Mouse (Mus musculus): ENCODE results near the gene Ets1.

The Ets1 gene

DNA sequence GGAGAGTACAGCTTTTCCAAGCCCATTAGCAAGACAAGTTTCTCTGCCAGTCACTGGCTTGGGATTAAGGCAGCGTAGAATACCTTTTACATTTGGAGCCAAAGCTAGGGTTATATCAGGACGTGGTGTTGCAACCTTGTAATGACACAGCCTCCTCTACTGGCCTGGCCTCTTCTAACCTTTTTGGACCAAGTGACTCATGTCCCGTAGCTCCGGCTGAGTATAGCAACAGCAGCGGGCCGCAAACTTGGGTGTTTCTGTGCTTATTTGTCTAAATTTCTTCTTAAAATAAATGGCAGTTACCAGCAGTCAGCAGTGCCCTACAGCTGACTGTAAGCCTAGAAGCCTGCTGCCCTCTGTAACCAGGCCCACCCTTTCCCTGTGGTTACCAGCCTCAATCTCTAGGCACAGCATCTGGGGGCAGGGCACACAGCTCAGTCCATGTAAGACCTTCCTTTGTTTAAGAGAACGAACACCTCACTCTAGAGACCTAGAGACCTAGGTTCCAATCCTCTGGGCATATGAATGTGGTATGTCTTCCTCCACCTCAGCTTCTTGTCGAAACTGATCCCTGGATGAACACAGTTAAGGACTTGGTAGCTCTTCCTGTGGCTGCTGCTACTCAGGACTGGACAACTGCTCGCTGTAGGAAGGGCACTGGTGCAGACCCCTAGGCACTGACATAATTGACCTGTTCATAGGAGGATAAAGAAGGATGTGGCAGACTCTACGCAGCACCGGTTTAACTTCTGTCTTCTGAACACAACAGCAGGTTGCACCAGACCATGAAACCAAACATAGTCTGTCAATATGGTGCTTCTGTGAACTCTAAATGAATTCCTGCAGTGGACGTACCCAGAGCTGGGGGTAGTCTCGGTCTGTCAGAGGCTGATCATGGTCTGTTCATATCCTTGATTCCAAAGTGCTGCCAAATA lies 94.9 kb downstream of the Ets1 start:
- no peak for DNase-seq (ENCODE audit: low spot score in 2 of 2)

DNA sequence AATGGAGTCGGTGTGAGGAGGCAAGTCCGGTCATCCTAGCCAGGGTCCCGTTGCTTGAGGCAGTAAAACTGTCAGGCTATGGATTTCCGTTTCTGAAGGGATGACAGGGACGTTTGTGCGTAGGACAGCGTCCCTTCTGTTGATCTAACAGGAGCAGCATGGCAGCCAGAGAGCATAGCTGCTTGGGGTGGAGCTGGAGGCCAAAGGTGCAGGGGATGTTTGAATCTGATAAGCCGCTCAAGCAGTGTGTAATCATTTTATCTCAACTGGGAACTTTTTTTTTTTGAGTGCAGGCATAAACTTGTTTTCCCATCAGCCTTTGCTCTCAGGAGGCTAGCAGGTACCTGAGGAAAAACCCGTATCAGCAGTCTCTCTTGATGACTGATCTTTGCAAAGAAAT lies 95.8 kb downstream of the Ets1 start:
- DNase-seq (ENCODE audit: low spot score in 2 of 2), result no peak

DNA sequence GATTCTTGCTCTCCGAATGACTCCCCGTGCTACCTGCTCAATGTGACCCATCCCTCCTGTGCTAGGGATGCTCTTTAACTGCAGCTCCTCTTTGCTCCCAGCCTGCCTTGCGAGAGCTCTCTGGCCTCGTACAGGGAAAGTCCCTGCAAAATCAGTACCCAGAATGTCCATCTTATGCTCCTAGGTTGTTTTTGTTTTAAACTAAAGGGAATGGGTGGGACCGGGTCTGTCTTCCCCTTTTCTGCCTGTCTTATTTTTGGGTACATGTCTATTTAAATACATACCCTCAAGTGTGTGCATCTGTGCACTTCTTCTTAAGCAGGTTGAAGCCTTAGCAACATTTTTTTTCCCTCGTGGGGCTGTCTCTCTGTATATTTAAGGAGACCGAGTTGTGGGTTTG lies 99.0 kb downstream of the Ets1 start:
- no peak for DNase-seq (ENCODE audit: low spot score in 2 of 2)

DNA sequence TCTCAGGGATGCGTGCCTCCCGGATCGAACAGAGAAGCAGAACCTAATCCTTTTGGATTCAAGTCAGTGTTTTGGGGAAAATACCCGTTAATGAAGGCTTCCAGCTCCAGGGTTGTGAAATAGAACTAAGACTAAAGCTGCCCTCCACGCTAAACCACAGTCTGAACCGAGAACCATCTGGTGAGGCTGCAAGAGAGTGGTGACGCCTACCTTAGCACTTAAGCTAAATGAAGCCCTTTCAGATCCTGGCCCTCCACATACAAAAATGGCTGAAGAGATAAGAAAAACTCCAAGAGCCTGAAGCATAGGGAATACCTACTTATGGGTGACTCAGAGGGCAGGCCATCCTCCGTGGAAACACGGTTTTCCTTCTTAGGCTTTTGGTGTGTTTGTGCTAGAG lies 100.0 kb downstream of the Ets1 start:
- DNase-seq (ENCODE audit: low spot score in 2 of 2), result no peak

DNA sequence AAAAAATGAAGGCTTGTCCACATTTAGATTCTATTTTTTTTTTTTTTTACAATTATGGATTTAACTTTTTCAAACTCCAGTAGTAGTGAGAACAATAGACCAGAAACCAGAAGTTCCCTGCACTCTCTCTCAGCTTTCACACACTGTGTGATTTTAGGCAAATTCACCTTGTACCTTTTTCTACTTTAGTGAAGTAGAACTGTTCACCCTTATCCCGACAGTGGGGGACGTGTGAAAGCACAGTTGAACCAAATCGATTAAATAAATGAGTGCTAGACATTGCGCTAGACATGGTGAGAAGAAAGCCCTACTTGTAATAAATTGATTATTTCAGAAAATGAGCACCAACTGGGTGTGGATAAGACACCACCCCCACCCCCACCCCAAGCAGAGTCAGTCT lies 104.0 kb downstream of the Ets1 start:
- DNase-seq (ENCODE audit: low spot score in 2 of 2), result no peak

DNA sequence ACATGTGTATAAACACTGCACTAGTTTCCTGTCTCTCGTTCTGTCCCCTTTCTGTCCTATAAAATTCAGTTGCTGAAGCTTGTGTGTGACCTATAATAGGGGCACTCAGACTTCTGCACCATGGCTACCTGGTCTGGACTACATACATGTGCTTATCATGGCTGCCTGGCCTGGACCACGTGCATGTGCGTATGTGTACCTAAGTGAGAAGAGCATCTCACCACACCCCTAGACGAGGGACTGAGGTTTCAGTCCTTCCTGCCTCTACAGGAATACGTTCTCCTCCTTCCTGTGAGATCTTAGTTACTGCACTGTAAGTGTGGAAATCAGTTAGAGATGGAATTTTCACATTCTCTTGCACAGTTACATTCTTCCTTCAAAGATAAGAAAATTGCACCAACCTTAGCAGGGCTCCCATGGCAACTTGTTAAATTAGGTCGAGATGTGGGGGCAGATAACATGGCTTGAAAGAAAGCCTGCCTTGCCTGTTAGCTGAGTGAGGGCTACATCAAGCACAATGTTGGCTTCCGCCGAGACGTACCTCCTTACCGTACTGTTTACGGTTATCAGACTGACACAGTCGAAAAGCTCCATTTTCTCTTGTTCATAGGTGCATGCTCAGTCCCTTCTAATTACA lies 104.8 kb downstream of the Ets1 start:
- DNase-seq (ENCODE audit: low spot score in 2 of 2), result no peak

DNA sequence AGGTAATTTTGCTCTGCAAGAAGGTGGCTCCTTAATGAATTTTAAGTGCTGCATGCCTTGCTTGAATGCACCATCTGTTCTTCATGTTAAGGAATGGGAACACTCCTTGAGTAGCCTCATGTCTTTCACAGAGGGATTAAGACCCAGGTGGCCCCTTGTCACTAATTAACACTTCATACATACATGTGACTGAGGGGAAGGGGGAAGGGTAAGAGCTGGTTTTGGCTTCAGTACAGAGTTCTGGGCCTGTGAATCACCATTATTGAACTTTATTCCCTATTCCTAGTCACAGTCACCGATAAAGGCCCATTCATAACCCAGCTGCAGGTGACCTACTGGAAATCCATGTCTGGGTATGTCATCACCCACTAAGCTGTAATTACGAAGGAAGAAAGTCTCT lies 105.7 kb downstream of the Ets1 start:
- no peak for DNase-seq (ENCODE audit: low spot score in 2 of 2)

DNA sequence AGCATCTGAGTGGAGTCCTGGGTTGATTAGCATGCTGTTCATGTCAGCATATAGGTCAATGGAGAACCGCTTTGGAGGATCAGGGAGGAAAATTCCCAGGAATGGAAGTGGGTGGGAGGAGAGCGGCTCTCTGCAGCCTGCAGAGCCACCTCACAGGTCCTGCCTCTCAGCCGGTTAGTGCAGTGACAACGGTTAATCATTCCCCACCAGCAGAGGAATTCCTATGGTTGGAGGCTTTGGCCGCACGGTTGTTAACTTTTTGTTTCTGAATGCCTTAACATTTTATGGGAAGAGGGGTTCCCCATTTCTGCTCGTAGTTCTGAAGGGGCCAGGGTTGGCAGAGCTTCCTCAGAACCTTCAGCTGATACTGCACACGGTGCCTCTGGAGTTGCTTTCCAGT lies 107.1 kb downstream of the Ets1 start:
- no peak for DNase-seq (ENCODE audit: low spot score in 2 of 2)

DNA sequence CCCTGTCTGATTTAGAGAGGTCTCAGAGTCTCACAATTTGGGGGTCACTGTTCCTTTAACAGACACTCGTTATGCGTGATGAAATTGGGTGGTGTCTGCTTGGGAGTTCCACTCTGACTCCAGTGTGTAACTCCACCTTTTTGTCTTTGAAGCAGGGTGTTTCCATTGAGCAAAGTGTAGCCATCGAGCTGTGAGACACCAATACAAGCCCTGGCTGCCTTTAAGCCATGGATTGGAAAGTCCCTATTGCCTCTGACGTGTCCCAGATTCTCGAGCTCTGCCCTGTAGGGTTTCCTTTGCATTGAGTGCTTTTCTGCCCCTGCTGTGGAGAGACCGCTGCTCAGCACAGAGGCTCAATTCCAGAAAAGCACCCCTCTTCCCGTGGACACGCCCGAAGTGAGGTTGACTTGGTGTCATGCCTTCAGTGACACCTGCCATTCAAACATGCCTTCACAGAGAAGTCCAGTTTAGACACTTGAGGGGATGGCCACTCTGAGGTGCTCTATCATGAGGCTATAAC lies 107.7 kb downstream of the Ets1 start:
- no peak for DNase-seq (ENCODE audit: low spot score in 2 of 2)

DNA sequence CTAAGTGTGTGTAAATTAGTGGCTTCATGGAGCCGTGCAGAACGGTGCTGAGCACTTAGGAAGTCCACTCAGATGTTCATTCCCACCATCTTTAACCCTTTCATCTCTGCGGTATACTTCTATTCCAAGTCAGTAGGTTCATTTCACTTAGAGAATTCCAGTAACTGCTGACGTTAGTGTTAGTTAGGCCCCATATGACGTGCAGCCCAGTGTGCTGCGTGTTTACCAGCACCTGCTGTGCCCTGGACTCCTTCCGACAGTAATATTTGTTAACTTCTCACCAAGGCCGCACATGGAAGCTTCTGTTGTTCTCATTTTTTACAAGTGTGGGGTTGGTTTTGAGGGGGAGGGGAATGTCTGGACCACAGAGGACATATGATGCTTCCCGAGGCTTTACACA lies 108.3 kb downstream of the Ets1 start:
- no peak for DNase-seq (ENCODE audit: low spot score in 2 of 2)

DNA sequence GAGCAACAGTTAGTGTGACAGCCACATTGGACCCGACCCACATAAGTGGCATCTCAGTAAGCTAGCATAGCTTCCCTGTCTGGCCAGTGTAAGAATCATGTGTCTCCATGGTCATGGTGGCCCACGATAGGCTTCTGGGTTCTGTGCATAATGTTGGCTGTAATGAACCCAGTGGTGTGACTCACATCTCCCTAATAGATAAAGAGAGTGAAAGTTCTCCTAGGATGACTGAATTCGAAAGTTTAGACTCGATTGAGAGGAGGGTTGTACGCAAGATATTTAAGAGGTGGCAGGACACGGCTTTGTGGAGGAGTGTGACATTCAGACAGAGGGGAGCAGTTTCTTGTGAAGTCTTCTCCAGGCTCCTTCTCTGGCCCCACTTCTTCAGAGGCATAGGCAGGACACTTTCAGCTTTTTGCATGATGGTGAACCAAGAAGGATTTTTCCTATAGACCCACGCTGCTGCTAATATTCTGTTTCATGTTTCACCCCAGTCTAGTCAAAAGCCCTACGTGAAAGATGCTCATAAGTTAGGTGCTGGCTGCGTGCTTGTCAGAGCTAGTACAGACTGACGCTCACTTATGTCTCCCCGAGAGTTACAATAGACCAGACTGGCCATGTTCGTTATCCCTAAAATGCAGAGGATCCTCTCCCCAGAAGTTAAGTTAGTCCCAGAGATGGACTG lies 109.2 kb downstream of the Ets1 start:
- DNase-seq (ENCODE audit: low spot score in 2 of 2), result no peak

DNA sequence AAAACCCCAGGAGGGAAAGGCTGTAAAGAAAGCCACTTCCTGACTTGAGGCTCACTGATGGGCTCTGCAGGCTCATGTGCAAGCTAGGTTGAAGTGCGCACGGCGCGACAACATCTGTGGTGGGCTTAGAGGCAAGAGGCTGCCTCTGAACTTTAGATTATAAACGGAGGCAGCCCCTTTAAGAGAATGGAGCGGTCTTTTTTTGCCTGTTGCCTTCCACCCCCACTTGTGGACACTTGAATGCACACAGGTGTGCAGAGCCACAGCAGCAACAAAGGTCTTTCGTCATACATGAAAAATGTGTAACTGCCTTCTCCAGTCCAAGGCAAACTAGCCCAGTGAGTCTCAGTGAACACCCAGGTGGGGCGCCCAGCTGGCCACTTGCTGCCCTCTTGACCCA lies 110.0 kb downstream of the Ets1 start:
- no peak for DNase-seq (ENCODE audit: low spot score in 2 of 2)

DNA sequence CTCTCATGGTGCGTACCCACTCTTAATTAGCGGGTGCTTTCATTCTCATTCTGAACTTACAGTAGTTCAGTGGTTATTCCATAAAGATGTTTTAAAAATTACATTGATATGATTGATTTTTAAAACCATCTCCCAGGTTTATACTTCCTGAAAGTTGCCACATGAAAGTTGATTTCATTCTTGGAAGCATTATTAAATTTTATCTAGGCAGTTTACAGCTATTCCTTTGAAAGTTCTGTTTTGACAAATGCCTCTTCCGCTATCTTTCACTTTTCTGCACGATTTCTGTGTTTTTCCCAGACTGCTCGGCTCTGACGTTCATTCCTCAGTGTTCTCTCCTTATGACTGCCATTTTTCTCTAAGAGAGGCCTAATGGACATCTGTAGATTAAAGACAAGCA lies 110.6 kb downstream of the Ets1 start:
- DNase-seq (ENCODE audit: low spot score in 2 of 2), result no peak

DNA sequence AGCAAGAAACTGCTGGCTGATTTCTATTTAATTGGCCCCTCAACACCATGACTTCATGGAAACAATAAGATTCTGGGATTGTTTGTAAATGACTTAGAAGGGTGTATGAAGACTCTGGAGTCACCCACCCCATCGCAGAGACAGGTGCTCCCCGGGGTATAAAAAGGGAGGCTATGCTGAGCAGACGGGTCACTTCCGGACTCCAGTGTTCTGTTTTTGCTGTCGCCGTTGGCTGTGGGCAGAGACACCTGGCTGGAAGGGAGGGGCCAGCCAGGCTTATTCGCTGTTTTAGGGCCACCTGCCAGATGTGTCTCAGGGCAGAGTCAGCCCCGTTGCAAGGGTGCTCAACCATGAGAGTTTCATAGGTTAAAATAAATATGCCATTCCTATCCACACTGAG lies 111.6 kb downstream of the Ets1 start:
- DNase-seq (ENCODE audit: low spot score in 2 of 2), result no peak

DNA sequence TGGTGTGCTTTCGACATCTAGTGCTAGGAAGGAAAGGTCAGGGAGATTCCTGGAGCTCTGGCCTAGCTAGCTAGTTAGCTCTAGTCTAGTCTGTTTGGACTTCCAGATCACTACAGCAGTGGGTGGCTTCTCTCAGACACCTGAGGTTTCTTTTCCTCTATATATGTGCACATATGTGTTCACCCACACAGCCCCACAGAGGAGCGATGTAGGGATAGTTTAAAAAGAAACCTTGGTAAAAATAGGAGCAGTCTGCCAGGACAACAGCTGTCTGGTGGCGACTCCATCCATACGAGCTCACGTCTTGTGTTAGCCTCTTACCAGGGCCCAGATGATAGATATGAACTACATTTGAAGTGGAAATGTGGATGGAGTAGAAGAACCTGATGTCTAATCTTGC lies 112.5 kb downstream of the Ets1 start:
- no peak for DNase-seq (ENCODE audit: low spot score in 2 of 2)

DNA sequence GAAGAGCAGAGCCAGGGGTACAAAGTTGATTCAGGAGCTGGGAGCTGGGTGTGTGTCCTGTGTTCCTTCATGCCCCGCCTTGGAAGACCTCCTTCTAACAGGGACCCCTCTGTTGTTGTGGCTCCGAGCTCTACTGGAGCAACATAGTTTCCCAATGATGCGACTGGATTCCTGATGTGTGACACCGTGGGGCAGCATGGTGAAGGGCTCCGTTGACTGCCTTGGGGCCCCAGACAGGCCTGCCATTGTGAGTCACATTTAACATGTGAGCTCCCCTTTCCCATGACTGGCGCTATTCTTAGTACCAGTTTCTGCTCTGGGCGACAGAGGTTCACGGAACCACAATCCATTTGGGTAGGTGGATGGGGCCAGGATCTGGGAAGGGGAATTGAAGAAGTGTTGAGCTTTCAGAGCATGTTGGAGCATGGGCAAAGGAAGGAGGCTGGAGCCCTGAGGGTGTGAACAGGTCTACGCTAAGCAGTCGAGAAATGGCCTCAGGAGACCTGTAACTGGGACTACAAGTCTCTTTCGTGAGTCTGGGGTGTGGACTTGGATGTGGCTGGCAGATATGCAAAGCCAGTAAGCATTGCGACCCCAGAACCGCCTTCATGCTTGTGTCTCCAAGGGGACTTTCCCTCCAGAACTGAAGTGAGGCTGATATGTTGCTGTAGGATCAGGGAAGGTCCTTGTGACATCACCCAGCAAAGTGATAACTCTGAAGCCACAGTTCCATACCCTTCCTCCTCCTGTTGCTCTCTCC lies 113.9 kb downstream of the Ets1 start:
- no peak for DNase-seq (ENCODE audit: low spot score in 2 of 2)

DNA sequence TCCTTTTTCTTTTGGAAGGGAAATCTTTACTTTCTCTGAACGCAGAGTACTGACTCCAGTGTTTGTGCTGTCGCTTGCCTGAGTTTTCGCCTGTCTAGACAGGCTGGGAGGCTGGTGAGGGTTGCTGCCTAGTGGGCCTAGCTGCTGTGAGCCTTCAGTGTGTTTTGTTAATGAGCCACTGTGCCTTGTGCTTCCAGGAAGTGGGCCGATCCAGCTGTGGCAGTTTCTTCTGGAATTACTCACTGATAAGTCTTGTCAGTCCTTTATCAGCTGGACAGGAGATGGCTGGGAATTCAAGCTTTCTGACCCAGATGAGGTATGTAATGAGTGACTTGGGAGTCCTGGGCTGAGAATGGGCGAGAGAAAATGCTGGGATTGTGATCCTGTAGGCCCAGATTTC lies 116.6 kb downstream of the Ets1 start:
- no peak for DNase-seq (ENCODE audit: low spot score in 2 of 2)

DNA sequence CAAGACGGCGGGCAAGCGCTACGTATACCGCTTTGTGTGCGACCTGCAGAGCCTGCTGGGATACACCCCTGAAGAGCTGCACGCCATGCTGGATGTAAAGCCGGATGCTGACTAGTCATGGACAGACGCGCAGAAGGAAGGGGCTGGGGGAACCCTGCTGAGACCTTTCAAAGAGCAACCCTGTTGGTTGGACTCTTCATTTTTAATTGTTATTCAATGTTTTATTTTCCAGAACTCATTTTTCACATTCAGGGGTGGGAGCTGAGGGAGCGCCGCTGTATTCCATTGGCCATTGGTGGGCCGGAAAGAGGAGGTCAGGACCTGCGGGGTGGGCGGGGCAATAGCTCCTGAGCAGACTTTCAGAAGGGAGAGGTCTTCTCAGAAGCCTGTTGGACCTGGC lies 118.3 kb downstream of the Ets1 start:
- DNase-seq (ENCODE audit: low spot score in 2 of 2), result no peak

DNA sequence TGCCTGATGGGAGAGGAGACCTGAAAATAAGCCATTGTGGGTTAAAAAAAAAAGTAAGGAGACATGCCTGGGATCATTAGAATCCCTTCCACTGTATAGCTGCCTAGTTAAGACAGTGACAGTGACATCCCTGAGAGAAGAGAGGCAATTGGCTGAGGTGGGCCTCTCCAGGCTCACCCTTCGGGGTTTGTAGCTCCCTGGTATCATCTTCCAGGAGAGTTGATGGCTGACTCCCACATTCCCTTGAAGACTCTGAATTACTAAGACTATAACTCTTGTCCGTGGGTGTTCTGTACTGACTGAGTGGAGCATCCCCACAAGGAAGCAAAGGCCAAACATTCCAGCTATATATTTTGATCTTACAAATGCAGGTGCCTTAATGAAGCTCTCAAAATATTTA lies 120.0 kb downstream of the Ets1 start:
- DNase-seq (ENCODE audit: low spot score in 2 of 2), result no peak

DNA sequence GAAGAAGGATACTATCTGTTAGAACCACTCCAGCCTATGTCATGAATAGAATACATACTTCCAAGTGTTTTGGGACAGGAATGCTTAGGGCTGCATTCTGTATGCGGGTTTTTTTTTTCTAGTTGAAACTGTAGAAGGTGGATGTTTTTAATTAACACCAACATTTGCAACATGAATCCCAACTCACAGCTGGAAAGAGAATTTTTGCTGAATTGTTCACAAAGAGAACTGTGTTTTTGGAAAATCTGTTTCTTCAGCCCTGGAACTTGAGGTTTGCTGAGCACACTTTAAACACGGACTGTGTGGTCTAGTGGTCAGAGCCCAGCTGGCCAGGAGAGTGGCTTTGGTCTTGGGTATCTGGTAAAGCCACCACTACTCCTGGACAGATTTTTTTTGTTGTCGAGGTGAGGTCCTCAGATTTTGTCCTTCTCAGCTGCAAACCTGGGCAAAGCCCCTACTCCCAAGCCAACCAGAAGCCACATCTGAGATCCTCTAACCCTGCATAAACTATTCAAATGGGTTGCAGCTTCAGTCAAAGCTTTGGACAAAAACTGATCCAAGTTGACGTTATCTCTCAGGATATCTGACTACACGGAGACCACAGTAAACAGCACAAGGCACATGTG lies 122.4 kb downstream of the Ets1 start:
- DNase-seq (ENCODE audit: low spot score in 2 of 2), result no peak

DNA sequence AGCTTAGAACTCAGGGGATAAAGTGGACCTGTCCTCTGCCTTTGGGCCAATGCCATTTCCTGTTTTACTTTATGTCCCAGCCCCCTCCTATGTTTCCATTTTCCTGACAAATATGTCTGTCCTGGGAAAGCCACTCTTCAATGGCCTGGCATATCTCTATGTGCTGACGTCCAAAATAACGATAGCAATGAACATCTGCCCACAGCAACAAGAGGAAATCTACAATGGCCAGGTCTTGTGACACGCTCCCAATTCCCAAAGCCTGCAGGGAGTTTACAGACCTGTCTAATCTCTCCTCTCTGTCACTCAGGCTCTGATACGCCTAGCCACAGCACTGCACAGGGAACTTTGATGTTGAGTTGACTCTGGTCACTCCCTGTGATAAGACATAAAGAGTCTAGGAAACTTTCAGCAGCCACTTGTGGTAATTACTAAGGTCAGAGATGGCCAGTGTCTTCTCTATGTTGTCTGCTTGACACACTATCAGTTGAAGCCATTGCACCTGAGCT lies 124.7 kb downstream of the Ets1 start:
- DNase-seq (ENCODE audit: low spot score in 2 of 2), result no peak

All from frontal cortex, postnatal 14 days (tissue).